Mouse (Mus musculus) ES-Bruce4 (cell line): ENCODE results near the gene Coq8a. TPM values are rescaled to one million over a fixed set of nuclear protein-coding genes. Genes with fewer than 3 reads are reported as not detected.

Source experiments
- H3K27ac ChIP-seq: 2 replicates; pipeline ENCODE4 v1.5.1; 2012; ENCODE audit warnings: low read length, inconsistent platforms; ENCODE audit not compliant: insufficient read depth
- H3K27me3 ChIP-seq: 2 replicates; pipeline ENCODE4 v1.6.1; 2012; ENCODE audit warnings: mild to moderate bottlenecking, low read length, inconsistent platforms; ENCODE audit not compliant: control insufficient read depth, poor library complexity, insufficient read depth, severe bottlenecking
- H3K36me3 ChIP-seq: 2 replicates; pipeline ENCODE4 v1.6.1; 2012; ENCODE audit warnings: inconsistent platforms, mild to moderate bottlenecking, low read length, moderate library complexity; ENCODE audit not compliant: control insufficient read depth, poor library complexity, insufficient read depth, severe bottlenecking
- H3K4me1 ChIP-seq: one replicate; pipeline ENCODE4 v1.8.1; 2011; ENCODE audit warnings: low read length; ENCODE audit not compliant: control insufficient read depth, insufficient read depth
- H3K4me3 ChIP-seq: 2 replicates; pipeline ENCODE4 v1.5.1; 2011; ENCODE audit warnings: low read depth, mild to moderate bottlenecking, low read length
- H3K9ac ChIP-seq: 2 replicates; pipeline ENCODE4 v1.6.1; 2012; ENCODE audit warnings: low read depth, mild to moderate bottlenecking, inconsistent platforms; ENCODE audit not compliant: poor library complexity, severe bottlenecking
- H3K9me3 ChIP-seq: replicated peaks from 2 replicates; pipeline ENCODE4 v1.6.1; 2012; ENCODE audit warnings: mild to moderate bottlenecking, low read length, inconsistent platforms; ENCODE audit not compliant: control insufficient read depth, poor library complexity, insufficient read depth, severe bottlenecking
- CTCF ChIP-seq: IDR thresholded peaks from one replicate; pipeline ENCODE4 v1.8.1; 2011; ENCODE audit warnings: low read depth, low read length
- EP300 ChIP-seq: IDR thresholded peaks from 2 replicates; pipeline ENCODE4 v1.6.1; 2011; ENCODE audit warnings: low read depth, low read length; ENCODE audit not compliant: insufficient read depth
- POLR2A ChIP-seq: IDR thresholded peaks from one replicate; pipeline ENCODE4 v1.8.1; 2011; ENCODE audit warnings: low read length; ENCODE audit not compliant: insufficient read depth
- polyA plus RNA-seq: library from polyadenylated mRNA; stranded (reverse); fragments of >200 nt; gene quantifications from 2 replicates; pipeline ENCODE4 v1.2.4, GENCODE M21; 2011; ENCODE audit warnings: low read depth; ENCODE audit not compliant: missing spikeins, insufficient read depth, insufficient read length

Gene Coq8a
- polyA plus RNA-seq, 1 experiment: 6.9 TPM

GRCm38 (mm10) chr1:180176784-180177183 lies 22.6 kb downstream of the Coq8a start:
- no peaks in the 10 kb centered on the region for H3K27me3 ChIP-seq
- no peak overlapping the region for H3K9ac ChIP-seq
- no peak overlapping the region for H3K4me3 ChIP-seq
- TF ChIP-seq CTCF (no peak), POLR2A (no peak), EP300 (no peak)
- peaks cover 2% of the 10 kb centered on the region for H3K4me1 ChIP-seq
- no peaks in the 10 kb centered on the region for H3K36me3 ChIP-seq
- H3K9me3 ChIP-seq: no peaks in the 10 kb centered on the region
- H3K27ac ChIP-seq: no peak overlapping the region

GRCm38 (mm10) chr1:180175635-180176034 lies 23.8 kb downstream of the Coq8a start:
- Histone ChIP-seq H3K4me3 (no peak overlapping the region), H3K27me3 (no peaks in the 10 kb centered on the region), H3K9ac (no peak overlapping the region)

GRCm38 (mm10) chr1:180175167-180175566 lies 24.2 kb downstream of the Coq8a start:
- peak; percentile 6 for TF ChIP-seq CTCF
- no peak for TF ChIP-seq EP300
- H3K9me3 ChIP-seq: no peaks in the 10 kb centered on the region

More at GRCm38 (mm10) chr1:180175635-180176034, 23.8 kb downstream of the Coq8a start:
- Histone ChIP-seq H3K9me3 (no peaks in the 10 kb centered on the region), H3K4me1 (peaks cover 2% of the 10 kb centered on the region), H3K36me3 (no peaks in the 10 kb centered on the region), H3K27ac (no peak overlapping the region)
- no peak for TF ChIP-seq POLR2A
- no peak for TF ChIP-seq CTCF
- TF ChIP-seq EP300: no peak

GRCm38 (mm10) chr1:180174718-180175117 lies 24.7 kb downstream of the Coq8a start:
- no peaks in the 10 kb centered on the region for H3K27me3 ChIP-seq

More at GRCm38 (mm10) chr1:180175167-180175566, 24.2 kb downstream of the Coq8a start:
- H3K4me3 ChIP-seq: no peak overlapping the region
- no peaks in the 10 kb centered on the region for H3K27me3 ChIP-seq
- no peaks in the 10 kb centered on the region for H3K36me3 ChIP-seq
- H3K4me1 ChIP-seq: peaks cover 2% of the 10 kb centered on the region
- no peak overlapping the region for H3K27ac ChIP-seq
- H3K9ac ChIP-seq: no peak overlapping the region

GRCm38 (mm10) chr1:180173017-180173416 lies 26.4 kb downstream of the Coq8a start:
- Histone ChIP-seq H3K36me3 (no peaks in the 10 kb centered on the region), H3K4me3 (no peak overlapping the region), H3K27me3 (no peaks in the 10 kb centered on the region), H3K9ac (no peak overlapping the region), H3K27ac (no peak overlapping the region), H3K4me1 (peaks cover 2% of the 10 kb centered on the region), H3K9me3 (no peaks in the 10 kb centered on the region)
- TF ChIP-seq POLR2A (no peak), CTCF (no peak), EP300 (no peak)

More at GRCm38 (mm10) chr1:180174718-180175117, 24.7 kb downstream of the Coq8a start:
- Histone ChIP-seq H3K27ac (no peak overlapping the region), H3K9me3 (no peaks in the 10 kb centered on the region), H3K4me3 (no peak overlapping the region), H3K9ac (no peak overlapping the region), H3K4me1 (peaks cover 2% of the 10 kb centered on the region), H3K36me3 (no peaks in the 10 kb centered on the region)
- TF ChIP-seq CTCF (no peak), POLR2A (no peak), EP300 (no peak)

- Histone ChIP-seq H3K4me1 (peaks cover 2% of the 10 kb centered on the region), H3K9me3 (no peaks in the 10 kb centered on the region), H3K9ac (no peak overlapping the region), H3K27ac (no peak overlapping the region), H3K27me3 (no peaks in the 10 kb centered on the region), H3K36me3 (no peaks in the 10 kb centered on the region), H3K4me3 (no peak overlapping the region)
- TF ChIP-seq EP300: no peak
- no peak for TF ChIP-seq POLR2A
- TF ChIP-seq CTCF: no peak
These were observed 26.8 kb downstream of the Coq8a start for GRCm38 (mm10) chr1:180172600-180172999.
